Mouse (Mus musculus): Measurements from ENCODE around the gene Bax.

DNA sequence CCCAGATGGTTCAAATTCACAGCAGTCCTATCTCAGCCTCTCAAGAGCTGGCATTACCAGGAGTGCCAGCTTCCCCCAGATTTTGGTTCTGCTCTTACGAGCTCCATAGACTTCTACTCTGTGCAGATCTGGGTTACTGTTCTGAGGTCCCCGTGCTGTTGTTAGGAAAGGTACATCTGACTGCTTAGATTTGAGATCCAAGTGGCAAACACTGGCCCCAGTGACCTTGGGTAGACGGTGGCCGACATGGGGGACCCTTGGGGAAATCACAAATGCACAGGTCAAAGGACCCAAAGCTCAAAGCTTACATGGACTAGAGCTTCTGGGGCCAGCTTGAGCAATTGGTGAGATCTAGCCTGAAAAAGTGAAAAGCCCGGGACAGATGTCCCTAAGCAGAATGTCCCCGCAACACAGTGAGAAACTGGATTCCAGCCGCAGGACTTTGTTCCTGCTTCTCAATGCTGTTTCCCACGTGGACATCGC, 9.9 kb downstream of the Bax start:
- no peak for TF ChIP-seq GATA1 (IDR thresholded peaks at IDR 0.05; ENCODE audit: low read length)
- no peak for TF ChIP-seq TAL1 (IDR thresholded peaks at IDR 0.05; ENCODE audit: low read length)
